Mouse (Mus musculus): ENCODE measurements at regions not wholly inside any gene's neighbourhood (a gene's known extent, or its start where the extent isn't known, plus 50 kb on each side); places are given as distances from the start of the nearest gene placed in this dataset.
A peak's percentile ranks its signal among the peaks of the same experiment; 100 is the strongest.

DNA sequence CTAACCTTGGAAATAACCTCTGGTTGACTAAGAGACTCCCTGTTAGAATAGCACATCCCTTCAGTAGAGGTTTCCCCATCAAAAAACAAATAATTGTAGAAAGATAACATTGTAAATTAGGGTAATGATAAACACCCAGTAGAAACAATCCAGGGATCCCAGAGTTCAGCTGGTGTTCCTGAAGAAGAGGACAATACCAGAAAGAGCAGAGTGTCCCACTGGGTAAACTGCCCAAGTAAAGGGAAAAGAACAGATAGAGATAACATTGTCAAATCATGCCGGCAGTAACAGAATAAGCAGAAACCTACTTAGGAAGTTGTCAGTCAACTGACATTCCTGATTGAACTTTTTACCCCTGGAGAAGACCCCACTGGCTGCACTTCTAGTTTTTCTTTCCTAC, 440.1 kb downstream of the Cdh11 start:
- Histone ChIP-seq H3K27ac (ENCODE audit: low read depth, low read length) (no peak overlapping the region), H3K4me1 (ENCODE audit: control insufficient read depth, insufficient read depth, low read length) (no peaks in the 10 kb centered on the region), H3K9ac (ENCODE audit: low read length) (no peak overlapping the region), H3K9me3 (replicated peaks; ENCODE audit: control insufficient read depth, low read length) (no peaks in the 10 kb centered on the region), H3K27me3 (replicated peaks; ENCODE audit: control insufficient read depth, insufficient read depth, low read length) (no peaks in the 10 kb centered on the region), H3K4me3 (ENCODE audit: low read depth, low read length) (no peak overlapping the region), H3K4me2 (ENCODE audit: low read length) (no peak overlapping the region), H3K36me3 (ENCODE audit: control insufficient read depth, insufficient read depth, low read length) (no peaks in the 10 kb centered on the region)
- ATAC-seq (no peak), DNase-seq (ENCODE audit: low spot score) (no peak)
- WGBS: 83% methylated on average over 1 of the region's 1 CpGs

DNA sequence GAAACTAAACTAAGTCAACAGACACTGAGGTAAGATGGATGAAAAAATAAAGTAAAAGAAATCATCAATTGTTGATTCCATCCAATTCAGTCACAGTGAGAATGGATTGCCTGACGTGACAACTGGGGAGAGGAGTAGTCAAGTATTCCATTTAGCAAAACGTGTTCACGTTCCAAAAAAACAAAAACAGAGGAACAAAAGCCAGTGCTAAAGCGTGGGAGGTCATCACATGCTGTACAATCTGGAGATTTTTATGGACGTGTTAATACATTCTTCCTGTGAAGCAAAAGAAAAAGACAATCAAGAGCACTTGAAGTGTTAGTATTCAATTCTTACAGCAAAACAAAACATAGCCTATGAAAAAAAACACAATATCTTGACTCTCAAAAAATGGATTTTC, 452.9 kb downstream of the Cdh11 start:
- Histone ChIP-seq H3K4me2 (ENCODE audit: low read length) (no peak overlapping the region), H3K27ac (ENCODE audit: low read depth, low read length) (no peak overlapping the region), H3K27me3 (replicated peaks; ENCODE audit: control insufficient read depth, insufficient read depth, low read length) (no peaks in the 10 kb centered on the region), H3K4me3 (ENCODE audit: low read depth, low read length) (no peak overlapping the region), H3K36me3 (ENCODE audit: control insufficient read depth, insufficient read depth, low read length) (no peaks in the 10 kb centered on the region), H3K4me1 (ENCODE audit: control insufficient read depth, insufficient read depth, low read length) (no peaks in the 10 kb centered on the region; the same call in 1 of the 2 replicates), H3K9ac (ENCODE audit: low read length) (no peak overlapping the region), H3K9me3 (replicated peaks; ENCODE audit: control insufficient read depth, low read length) (no peaks in the 10 kb centered on the region)
- DNase-seq (ENCODE audit: low spot score) (no peak), ATAC-seq (no peak)
- 55% methylated on average over 5 of the region's 5 CpGs for WGBS

DNA sequence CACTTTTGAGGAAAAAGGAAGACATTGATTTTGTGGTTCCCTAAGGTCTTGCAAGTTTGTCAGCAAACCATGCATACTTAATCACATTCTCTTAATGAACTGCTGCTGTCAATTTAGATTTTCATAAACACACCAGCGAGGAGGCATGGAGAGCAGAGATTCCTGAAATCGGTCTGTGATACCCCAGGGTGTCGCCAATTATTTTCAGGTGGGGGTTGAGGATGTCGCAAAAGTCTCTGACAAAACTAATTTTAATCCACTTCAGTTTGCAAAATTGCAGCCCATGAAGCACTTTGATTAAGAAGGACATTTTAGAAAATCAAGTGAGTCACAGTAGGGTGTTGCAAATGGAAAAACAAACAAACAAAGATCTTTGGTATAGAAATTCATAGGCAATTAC, 454.3 kb downstream of the Cdh11 start:
- H3K27ac ChIP-seq (ENCODE audit: low read depth, low read length): no peak overlapping the region
- DNase-seq (ENCODE audit: low spot score) (no peak), ATAC-seq (no peak)
- H3K36me3 ChIP-seq (ENCODE audit: control insufficient read depth, insufficient read depth, low read length): no peaks in the 10 kb centered on the region
- H3K9ac ChIP-seq (ENCODE audit: low read length): no peak overlapping the region
- H3K9me3 ChIP-seq (replicated peaks; ENCODE audit: control insufficient read depth, low read length): no peaks in the 10 kb centered on the region
- no peaks in the 10 kb centered on the region for H3K27me3 ChIP-seq (replicated peaks; ENCODE audit: control insufficient read depth, insufficient read depth, low read length)
- no peak overlapping the region for H3K4me2 ChIP-seq (ENCODE audit: low read length)
- no peaks in the 10 kb centered on the region; the same call in 1 of the 2 replicates for H3K4me1 ChIP-seq (ENCODE audit: control insufficient read depth, insufficient read depth, low read length)
- H3K4me3 ChIP-seq (ENCODE audit: low read depth, low read length): no peak overlapping the region
- 45% methylated on average over 4 of the region's 4 CpGs for WGBS

DNA sequence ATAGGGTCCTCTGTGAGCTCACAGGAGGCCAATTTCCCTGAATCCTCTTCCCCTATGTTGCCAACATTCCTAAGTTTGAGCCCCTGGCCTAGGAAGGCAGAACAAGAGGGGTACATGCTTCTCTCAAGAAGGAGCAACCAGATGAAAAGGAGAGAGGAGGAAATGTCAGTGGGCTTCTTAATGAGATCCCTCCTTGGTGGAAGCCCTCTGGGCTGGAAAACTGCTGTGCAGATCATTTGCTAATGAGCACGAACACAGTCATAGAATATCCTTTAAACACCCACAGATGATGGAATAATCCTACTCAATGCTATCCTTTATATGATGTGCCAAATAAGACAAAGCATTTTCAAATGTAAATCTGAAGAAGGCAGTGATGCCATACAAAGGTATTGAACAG, 455.5 kb downstream of the Cdh11 start:
- DNase-seq (ENCODE audit: low spot score) (peak; percentile 14), ATAC-seq (peak; percentile 26; the same call in 1 of the 2 replicates)
- H3K4me1 ChIP-seq (ENCODE audit: control insufficient read depth, insufficient read depth, low read length): no peaks in the 10 kb centered on the region; the same call in 1 of the 2 replicates
- no peak overlapping the region for H3K4me3 ChIP-seq (ENCODE audit: low read depth, low read length)
- no peaks in the 10 kb centered on the region for H3K36me3 ChIP-seq (ENCODE audit: control insufficient read depth, insufficient read depth, low read length)
- no peak overlapping the region for H3K4me2 ChIP-seq (ENCODE audit: low read length)
- H3K9ac ChIP-seq (ENCODE audit: low read length): no peak overlapping the region
- 6% methylated on average over 1 of the region's 1 CpGs for WGBS
- H3K9me3 ChIP-seq (replicated peaks; ENCODE audit: control insufficient read depth, low read length): no peaks in the 10 kb centered on the region
- no peak overlapping the region for H3K27ac ChIP-seq (ENCODE audit: low read depth, low read length)
- no peaks in the 10 kb centered on the region for H3K27me3 ChIP-seq (replicated peaks; ENCODE audit: control insufficient read depth, insufficient read depth, low read length)
